Mouse (Mus musculus): ENCODE data around the gene Dnajb12.
A peak's percentile ranks its signal among the peaks of the same experiment; 100 is the strongest.

Dnajb12 gene

DNA sequence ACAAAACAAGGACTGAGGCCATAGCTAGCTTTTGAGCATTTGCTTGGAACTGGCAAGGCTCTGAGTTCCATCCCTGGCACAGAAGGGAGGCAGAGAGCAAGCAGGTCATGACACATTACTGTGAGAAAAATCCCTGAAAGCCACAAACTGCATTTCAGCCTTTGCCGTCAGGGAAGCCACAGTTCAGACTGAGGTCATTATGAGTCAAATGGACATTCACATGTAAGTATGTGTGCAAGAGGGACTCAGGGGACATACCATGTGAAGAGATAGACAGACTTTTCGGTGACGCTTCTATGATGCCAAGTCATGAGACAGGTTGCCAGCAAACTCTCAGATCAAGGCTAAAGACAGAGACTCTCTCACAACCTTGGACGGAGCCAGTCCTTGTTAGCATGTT, 38.8 kb downstream of the Dnajb12 start:
- no peak for DNase-seq (ENCODE audit: low spot score in 2 of 2)

DNA sequence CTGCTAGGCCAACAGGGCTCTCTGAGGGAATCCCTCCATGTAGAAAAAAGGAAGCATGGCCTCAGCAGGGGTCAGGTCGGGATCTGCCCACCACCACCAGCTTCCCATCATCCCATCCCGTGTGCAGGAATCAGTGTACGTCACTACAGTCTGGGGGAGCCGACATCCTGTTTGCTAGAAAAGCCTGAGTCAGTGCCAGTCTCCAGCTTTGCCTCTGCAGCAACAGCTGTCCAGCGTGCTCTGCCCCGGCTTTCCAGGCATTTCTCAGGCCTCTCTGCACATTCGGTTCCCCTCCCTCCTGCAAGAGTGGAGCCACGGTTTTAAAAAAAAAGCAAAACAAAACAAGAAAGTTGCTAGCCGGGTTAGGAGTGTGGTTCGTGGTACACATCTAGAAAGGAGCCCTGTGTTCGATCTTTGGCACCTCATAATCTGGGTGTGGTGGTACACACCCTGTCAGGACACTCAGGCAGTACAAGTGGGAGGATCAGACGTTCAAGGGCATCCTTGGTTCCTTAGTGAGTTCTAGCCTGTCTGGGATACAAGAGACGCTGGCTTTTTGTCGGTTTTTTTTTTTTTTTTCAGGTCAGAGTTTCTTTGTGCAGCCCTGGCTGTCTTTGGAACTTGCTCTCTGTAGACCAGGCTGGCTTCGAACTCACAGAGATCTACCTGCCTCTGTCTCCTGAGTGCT, 40.3 kb downstream of the Dnajb12 start:
- DNase-seq (ENCODE audit: low spot score in 2 of 2): no peak

DNA sequence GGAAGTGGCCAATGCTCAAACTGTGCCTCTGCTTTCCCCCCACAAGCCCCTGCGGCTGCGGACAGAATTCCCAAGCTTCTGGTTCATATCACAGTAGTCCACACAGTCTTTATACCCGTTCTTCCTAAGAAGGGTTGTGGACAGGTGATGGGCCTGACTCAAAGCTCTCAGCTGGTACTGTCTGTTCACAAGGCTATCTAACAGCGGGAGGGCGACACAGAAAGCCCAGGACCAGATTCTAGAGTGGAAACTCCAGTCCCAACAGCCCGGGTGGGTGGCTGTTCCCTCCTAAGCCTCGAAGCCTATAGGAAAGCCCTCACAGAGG, 41.1 kb downstream of the Dnajb12 start:
- no peak for DNase-seq (ENCODE audit: low spot score in 2 of 2)

DNA sequence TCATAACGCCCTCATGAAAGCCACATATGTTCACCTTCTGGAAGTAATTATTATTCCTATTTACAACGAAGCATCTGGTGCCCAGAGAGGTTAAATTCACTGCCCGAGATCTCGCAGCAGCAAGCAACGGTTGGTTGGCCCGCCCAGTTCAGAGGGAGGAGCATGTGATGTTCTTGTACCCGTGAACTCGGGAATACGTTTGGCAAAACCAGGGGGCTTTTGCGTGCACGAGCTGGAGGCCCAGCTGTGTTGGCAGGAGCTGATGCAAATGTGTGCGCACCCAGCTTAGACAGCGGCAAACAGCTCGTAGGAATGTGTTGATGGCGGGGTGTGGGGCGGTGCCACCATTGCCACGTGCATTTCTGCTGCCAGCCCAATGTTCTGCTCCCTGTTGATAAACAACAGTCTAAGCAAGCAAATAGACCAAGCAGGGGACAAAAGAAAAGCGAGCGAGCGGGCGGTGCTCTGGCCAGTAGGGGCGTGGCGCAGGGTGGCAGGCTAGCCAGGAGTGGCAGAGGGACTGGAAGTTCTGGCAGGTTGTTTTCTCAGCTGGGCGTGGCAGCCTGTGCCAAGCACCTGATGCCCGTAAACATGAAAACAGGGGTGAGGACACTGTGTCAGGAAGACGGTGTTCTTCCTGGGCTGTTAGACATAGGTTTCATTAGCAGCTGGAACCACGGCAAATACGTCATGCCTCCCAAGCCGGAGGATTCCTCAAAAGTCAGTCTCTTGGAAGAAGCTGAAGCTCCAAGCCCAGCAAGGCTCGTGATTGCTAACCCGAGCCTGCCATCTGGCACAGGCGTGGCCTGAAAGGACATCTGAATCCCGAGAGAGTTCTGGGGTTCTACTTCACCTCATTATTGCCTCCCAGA, 41.7 kb downstream of the Dnajb12 start:
- peak in 1 of 2 experiments; percentile 51 for DNase-seq (ENCODE audit: low spot score in 2 of 2)

DNA sequence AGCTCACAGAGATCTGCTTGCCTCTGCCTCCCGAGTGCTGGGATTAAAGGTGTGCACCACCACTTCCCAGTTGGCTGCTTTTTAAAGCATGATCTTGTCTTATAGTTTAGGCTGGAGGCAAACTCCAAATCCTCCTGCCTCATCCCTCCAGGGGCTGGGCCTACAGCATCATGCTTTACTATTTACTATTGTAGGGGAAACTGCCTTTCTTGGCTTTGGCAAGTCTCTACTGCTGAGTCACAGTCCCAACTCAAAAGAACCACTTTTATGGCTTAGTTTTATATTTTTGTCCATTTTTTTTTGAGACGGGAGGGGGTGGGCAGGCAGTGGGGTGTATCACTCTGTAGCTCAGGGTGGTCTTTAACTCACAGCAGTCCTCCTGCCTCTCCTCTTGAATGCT, 44.1 kb downstream of the Dnajb12 start:
- DNase-seq (ENCODE audit: low spot score in 2 of 2): no peak

DNA sequence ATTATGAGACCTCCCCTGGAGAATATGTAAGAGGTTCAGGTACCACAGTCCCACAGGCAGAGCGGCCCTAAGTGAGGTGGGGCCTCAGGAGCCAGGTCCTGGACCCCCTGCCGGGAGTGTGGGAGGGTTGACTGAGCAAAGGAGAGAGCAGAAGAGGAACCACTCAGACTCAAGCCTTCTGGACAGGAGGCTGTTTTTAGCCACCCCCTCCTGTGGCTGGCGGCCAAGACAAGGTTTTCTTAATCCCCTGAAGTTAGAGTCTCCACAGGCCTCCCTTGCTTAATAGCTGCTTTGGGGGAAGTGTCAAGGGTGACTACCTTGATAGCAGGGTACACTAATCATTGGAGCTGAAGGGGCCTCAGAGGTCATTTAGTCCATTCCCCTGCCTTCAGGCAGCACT, 44.9 kb downstream of the Dnajb12 start:
- DNase-seq (ENCODE audit: low spot score in 2 of 2): no peak

DNA sequence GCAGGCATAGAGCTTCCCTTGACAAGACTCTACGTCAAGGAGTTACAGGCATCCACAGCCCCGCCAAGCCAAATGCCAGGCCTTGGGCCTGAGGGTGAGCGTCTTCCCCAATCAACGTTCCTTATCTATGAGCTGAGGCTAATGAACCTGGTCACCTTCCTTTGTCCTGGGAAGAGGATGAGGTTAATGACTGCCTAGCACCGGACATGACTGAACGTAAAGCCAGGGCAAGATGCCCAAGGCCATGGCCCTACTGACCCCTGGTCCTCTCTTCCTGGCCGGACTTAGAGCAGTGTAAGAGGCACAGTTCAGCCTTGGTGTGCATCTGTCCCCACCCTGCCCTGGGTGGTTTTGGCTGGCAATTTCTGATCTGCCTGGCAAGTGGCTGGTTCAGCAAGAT, 49.8 kb downstream of the Dnajb12 start:
- DNase-seq (ENCODE audit: low spot score in 2 of 2): no peak

DNA sequence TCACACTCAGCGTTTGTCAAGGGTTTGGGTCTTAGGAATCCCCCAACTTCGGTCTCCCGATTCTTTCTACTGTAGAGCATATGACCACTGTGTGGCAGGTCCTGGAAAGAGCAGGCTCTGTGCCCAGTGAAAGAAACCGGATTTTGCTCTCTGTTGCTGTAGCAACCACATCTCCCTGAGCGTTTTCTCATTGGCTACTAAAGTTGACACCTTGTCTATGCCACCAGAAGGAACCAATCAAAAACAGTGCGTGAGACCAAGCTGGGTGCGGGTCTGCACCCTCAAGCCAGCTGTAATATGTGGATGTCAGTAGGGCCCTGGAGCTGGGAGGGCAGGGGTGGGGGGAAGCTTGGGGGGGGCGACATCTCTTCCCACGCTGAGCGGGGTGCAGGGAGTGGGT, 51.6 kb downstream of the Dnajb12 start:
- DNase-seq (ENCODE audit: low spot score in 2 of 2): peak in 1 of 2 experiments; percentile 55

DNA sequence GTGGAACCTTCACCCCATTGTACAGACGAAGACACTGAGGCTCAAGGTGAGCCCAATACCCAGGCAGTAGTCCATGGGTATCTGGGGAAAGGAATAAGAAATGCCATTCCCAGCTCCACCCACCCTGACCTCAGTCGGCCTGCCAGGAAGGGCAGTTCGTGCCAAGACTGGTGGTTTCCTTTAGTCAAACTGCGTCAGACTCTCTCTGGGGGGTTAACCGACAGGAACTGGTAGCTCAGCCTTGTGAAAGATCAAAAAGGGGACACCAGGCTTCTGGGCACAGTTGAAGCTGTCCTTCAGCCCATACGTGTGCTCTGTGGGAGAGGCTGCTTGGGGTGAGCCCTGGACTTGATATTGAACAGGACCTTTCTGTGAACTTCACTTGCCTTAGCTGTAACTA, 53.2 kb downstream of the Dnajb12 start:
- DNase-seq (ENCODE audit: low spot score in 2 of 2): no peak

DNA sequence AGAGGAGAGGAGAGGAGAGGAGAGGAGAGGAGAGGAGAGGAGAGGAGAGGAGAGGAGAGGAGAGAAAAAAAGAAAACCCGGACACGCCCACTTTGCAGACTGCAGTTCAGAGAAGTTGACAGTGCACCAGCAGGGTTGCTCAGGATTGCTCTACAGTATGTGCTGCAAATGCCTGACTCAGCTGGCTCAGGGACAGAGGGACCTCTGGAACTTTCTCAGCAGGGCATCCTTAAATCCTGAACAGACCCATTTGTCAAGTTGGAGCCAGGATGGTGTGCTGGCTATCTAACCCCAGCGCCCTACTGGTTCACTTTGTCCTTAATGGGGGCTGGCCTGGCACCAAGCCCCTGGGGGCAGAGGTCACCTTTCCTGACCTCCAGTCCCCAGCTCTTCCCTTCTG, 54.7 kb downstream of the Dnajb12 start:
- DNase-seq (ENCODE audit: low spot score in 2 of 2): no peak

DNA sequence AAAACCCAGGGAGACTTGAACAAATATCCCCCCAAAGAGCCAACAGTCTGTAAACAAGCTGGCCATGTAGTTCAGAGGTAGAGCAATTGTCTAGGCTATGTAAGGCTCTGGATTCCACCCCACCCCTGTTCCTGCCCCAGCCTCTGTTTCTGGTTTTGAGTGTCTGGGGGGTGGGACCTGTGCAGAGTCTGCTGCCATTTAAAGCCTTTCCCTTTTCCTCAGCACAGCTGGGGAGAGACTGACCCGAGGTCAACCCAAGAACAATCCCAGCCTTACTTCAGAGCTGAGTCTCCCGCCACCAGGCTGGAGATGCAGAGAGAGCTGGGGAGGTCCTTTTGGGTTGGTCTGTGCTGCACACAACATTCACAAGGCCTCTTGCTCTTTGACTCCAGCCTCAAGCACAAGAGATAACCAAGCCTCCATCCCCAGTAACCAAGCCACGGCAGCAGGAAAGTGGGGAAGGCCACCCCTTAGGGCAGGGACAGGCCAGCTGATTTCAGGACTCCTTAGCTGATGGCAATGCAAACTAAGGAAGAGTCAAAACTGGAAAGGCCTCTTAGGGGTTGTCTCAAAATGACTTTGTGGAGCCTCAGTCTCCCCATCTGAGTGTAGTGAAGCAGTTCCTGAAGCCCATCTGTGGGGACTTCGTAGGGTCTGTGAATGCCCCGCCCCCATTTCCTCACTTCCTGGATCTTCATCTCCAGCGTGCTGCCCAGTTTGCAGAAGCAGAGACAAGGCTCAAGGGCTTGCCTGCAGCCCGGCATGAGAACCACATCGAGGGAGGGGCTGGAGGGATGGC, 56.9 kb downstream of the Dnajb12 start:
- DNase-seq (ENCODE audit: low spot score in 2 of 2): no peak

DNA sequence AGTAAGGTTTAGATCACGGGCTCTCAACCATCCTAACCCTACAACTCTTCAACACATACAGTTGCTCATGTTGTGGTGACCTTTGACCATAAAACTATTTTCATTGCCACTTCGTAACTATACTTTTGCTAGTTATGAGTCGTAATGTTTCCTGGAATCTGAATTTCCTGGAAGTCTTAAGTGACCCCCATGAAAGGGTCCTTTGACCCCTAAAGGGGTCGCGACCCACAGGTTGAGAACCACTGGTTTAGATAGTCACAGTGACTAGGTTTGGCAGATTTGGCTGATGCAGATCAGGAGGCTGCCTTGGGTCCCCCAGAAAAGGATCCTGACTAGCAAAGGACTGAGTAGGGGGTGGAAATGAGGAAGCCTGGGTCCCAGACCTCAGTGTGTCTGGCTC, 59.3 kb downstream of the Dnajb12 start:
- no peak for DNase-seq (ENCODE audit: low spot score in 2 of 2)

DNA sequence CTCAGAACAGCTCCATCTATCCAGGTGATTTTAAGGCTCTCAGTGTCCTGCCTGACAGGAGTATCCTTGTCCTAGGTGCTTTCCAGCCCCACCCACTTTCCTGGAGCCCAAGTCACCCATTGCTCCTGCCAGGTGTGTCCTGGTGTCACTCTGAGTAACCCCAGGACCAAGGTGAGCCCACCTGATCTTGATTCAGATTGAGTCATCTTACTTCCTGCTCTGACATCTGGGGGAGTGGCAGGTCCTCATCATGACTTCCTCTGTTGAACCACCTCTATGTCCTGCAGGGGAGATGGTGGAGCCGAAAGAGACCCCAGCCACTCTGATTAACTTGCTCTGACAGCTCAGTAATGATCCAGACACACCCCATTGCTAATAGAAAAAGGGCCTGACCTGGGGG, 59.7 kb downstream of the Dnajb12 start:
- DNase-seq (ENCODE audit: low spot score in 2 of 2): no peak

DNA sequence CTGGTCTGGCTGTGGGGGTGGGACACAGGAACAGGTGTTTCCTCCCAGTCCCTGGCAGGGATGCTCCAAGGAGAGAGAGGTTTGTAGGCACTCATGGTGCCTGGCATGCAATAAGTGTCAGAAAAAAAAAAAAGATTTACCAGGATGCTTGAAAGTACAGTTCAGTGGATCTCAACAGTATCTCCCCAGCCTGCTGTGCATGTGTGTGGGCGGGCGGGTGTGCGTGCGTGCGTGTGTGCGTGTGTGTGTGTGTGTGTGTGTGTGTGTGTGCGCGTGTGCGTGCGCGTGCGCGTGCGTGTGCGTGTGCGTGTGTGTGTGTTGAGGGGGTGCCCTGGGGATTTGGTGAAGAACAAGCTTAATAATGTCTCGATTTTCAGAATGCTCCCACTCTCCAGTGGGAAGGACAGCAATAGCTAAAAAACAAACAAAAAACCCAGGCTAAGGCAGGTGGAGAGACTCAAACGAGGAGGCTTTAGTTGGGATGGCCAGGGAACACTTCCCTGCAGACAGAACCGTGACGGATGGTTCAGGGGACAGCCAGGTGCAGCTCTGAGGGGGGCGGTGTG, 63.0 kb downstream of the Dnajb12 start:
- peak in 1 of 2 experiments; percentile 28 for DNase-seq (ENCODE audit: low spot score in 2 of 2)

DNA sequence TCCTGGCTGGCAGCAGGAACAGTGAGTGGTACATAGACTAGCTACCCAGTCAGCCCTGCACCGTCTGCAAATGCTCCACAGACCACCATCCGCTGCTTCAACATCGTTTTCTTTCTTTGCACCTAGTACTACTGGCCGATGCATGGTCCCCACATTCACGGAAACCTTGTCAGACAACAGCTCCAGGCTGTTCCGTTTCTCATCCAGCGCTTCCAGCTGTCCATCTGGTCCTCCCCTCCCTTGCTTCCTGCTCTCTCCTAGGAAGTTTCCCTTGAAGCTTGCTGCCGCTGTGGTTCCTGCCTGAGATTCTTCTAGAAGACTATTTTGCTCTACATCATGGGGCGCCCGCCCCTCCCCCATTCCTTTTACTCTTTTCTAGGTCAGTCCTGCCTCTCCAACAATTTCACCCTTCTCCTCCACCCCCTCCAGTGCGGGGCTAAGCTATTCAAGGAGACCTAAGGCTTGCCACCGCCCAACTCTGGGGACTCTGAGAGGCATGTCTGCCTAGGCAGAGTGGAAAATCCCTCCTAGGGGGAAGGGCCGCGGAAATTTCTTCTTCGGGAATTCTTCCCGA, 63.6 kb downstream of the Dnajb12 start:
- peak; percentile 71 to 85 for DNase-seq (ENCODE audit: low spot score in 2 of 2)

DNA sequence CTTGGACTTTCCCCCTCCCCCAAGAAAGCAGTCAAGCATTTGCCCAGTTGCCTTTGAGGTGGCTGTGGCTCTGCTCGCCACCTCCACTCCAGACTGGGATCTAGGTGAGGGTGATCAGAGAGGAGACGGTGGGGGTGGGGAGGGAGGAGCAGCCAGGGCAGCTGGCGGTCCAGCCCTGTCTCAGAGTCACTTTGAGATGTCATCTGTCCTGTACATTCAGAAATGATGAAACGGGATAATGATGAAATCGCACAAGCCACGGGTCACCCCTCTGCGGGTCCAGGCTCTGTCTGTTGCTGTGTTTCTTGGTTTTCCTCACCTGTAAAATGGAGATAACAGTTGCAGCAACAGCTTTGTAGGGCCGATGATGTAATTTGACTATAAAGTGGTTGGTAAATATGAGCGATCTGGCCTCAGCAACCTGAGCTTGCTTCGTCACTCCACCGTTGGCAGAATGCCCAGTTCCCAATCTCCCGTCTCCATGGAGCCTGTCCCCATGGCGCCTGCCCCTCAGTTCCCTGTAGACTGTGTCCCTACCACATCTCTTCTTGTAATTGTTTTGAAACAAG, 64.1 kb downstream of the Dnajb12 start:
- DNase-seq (ENCODE audit: low spot score in 2 of 2): peak; percentile 77 to 78

DNA sequence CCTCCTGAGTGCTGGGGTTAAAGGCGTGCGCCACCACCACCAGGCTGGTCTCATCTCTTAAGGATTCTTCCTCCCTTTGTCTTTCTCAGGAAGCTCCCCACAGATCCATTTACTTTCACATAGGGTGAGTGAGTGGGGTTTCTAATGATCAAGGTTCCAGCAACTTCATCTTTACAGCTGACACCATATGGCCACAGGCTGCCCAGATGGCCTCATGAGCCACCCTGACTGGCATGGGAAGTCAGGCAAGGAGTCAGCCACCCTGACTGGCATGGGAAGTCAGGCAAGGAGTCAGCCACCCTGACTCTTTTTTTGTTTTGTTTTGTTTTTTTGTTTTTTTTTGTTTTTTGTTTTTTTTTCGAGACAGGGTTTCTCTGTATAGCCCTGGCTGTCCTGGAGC, 66.1 kb downstream of the Dnajb12 start:
- no peak for DNase-seq (ENCODE audit: low spot score in 2 of 2)

DNA sequence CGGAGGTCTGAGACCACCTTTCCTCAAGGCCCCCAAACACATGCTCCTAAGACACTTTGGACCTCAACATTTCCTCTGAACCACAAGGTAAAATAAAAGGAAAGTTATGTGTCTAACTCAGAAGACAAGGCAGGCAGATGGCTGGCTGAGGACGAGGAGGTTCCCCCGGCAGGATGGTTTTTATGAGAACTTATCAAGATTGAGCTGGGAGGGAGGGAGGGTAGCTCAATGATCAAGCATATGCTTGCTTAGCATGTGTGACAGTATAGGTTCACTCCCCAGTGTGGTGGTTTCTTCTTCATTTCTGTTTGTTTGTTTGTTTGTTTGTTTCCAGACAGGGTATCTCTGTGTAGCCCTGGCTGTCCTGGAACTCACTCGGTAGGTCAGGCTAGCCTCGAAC, 67.0 kb downstream of the Dnajb12 start:
- DNase-seq (ENCODE audit: low spot score in 2 of 2): no peak

DNA sequence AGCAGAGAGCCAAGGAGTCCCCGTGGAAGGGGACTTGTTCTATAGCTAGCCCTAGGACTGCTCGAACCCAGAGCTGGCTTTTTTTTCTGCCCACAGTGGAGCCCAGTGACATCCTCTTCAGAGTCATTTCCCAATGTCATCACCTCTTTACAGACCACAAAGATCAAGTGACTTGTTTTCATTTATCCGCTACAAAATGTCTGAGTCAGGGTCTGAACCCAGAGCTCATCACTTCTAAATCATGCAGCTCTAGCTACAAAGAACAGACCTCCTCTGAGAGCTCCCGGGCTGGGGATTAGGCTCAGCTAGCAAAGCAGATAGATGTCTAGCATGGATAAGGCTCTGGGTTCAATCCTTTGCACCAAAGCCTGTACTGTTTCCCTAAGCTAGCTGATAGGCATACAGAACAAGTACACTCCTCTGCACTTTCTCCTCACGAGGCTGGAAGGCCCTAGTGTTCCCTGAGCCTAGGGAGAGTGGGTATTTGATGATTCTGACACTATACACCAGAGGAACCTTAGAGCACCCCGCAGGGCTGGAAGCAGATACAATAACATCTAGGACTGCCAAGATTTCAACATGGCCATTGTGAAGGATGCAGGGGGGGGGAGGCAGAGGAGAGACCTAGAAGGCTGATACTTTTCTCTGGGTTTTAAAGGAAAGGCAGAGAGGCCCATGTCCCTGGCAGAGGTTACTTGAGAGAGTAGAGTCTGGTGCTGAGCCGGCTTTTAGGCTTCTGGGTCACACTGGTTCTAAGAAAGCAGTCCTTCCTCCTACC, 68.1 kb downstream of the Dnajb12 start:
- DNase-seq (ENCODE audit: low spot score in 2 of 2): no peak

DNA sequence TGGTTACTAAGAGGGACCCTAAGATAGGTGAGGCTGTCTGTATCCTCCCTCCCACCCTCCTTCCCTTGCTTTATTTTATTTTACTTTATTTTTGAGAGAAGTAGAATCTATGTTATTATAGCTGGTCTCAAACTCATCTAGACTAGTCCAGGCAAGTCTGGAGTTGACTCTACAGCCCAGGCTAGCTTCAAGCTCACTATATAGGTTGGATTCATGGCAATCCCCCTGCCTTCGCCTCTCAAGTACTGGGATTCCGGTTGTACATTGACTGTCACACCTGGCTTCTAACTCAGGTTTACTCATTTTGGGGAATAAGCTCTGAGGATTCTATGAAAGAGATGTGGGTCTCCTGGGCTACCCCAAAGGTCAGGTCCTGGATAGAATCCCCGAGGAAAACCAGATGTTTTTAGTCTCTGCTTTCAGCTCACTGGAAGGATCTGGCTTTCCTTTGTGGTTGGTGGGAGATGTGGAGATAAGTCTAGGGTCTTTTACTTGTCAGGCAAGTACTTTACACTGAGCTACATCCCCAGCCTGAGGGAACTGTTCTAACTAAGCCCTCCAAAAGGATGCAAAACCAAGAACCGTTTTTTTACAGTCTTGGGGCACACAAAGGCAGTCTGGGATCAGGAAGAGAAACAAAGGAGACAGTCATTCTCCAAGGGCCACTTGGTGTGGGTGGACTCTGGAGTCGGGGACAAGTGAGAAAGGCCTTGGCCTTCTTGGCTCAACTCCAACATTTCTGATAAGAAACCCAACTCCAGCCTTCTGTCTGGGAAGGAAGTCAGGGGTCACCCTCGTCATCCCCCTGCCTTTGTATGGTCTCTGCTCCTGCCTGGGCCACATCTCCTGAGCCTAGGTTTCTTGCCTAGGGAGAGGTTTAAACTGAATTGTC, 69.3 kb downstream of the Dnajb12 start:
- DNase-seq (ENCODE audit: low spot score in 2 of 2): no peak

All from frontal cortex, postnatal 36 days (tissue).